Mouse (Mus musculus): ENCODE results near the gene Gcnt1. TPM values are rescaled to one million over a fixed set of nuclear protein-coding genes. Genes with fewer than 3 reads are reported as not detected.

The Gcnt1 gene
- 7.8 and 8.1 TPM in 2 replicates for polyA plus RNA-seq (2015; fragmentation: Nextera tagmentation; extraction: Ambion mirVana)

DNA sequence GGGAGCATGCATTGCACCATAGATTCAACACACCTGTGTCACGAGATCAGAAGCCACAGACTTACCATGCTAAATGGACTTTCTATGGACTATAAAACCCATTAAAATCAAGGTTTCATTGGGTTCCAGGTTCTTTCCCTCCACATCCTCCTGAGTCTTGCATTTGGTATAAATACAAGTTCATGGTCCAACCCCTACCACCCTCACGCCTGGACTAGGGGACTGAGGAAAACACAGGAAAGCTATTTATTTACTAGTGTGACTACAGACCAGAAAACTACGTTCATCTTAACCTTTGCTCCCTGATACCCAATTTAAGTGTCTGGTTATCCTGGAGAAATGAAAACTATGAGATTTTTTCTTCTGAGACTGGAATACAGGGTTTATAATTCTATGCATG lies at the start of gene Gcnt1:
TSS of gene Gcnt1 (minus strand) at position 144 of the 400 bp plus-strand sequence.
- H3K4me3 ChIP-seq (replicated peaks; ENCODE audit: low read length), result no peak within 1 kb of the TSS
- H3K9me3 ChIP-seq (replicated peaks; ENCODE audit: control insufficient read depth, low read length), result no peaks in the 10 kb centered on the region
- H3K4me1 ChIP-seq (ENCODE audit: control insufficient read depth, insufficient read depth, low read length), result no peaks in the 10 kb centered on the region
- 81% methylated on average over 3 of the region's 3 CpGs for WGBS
- no peak for ATAC-seq (ENCODE audit: insufficient read depth, low FRiP score)
- H3K27me3 ChIP-seq (ENCODE audit: control insufficient read depth, insufficient read depth, low read length), result no peaks in the 10 kb centered on the region
- no peak within 1 kb of the TSS for H3K9ac ChIP-seq (ENCODE audit: low read length)
- H3K27ac ChIP-seq (ENCODE audit: low read length), result no peak within 1 kb of the TSS
- no peaks in the 10 kb centered on the region for H3K36me3 ChIP-seq (ENCODE audit: control insufficient read depth, insufficient read depth, low read length)
- no peak within 1 kb of the TSS for H3K4me2 ChIP-seq (ENCODE audit: low read depth, low read length)

DNA sequence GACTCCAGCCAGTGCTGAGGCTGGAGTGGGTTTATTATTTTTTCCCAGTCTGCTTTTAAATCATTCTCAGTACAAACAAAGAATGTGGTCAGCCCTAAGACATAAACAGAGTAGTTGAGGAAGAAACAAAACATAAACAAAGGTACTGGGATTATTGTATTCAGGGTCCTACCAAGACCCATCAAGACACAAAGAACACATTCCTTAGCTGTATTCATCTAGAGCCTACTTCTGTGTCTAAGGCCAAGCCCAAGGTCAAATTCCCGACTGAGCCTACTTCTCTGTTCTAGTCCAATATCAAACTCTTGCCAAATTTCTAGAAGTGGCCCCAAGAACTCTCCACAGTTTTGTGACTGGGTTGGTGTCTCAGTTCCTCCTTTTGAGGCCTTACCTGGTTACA lies 45.2 kb upstream of the Gcnt1 start:
- Histone ChIP-seq H3K4me2 (ENCODE audit: low read depth, low read length) (no peak overlapping the region), H3K9ac (ENCODE audit: low read length) (no peak overlapping the region), H3K9me3 (replicated peaks; ENCODE audit: control insufficient read depth, low read length) (no peaks in the 10 kb centered on the region), H3K36me3 (ENCODE audit: control insufficient read depth, insufficient read depth, low read length) (no peaks in the 10 kb centered on the region), H3K4me3 (replicated peaks; ENCODE audit: low read length) (no peak overlapping the region), H3K4me1 (ENCODE audit: control insufficient read depth, insufficient read depth, low read length) (no peaks in the 10 kb centered on the region), H3K27ac (ENCODE audit: low read length) (no peak overlapping the region), H3K27me3 (ENCODE audit: control insufficient read depth, insufficient read depth, low read length) (no peaks in the 10 kb centered on the region)
- WGBS, result 54% methylated on average over 1 of the region's 1 CpGs
- ATAC-seq (ENCODE audit: insufficient read depth, low FRiP score), result no peak

GRCm38 (mm10) chr19:17412915-17413459 lies 40.3 kb upstream of the Gcnt1 start:
- no peak for ATAC-seq (ENCODE audit: insufficient read depth, low FRiP score)
- H3K27ac ChIP-seq (ENCODE audit: low read length), result no peak overlapping the region
- H3K4me2 ChIP-seq (ENCODE audit: low read depth, low read length), result no peak overlapping the region
- no peaks in the 10 kb centered on the region for H3K9me3 ChIP-seq (replicated peaks; ENCODE audit: control insufficient read depth, low read length)
- no peak overlapping the region for H3K4me3 ChIP-seq (replicated peaks; ENCODE audit: low read length)
- no peaks in the 10 kb centered on the region for H3K4me1 ChIP-seq (ENCODE audit: control insufficient read depth, insufficient read depth, low read length)
- no peaks in the 10 kb centered on the region for H3K27me3 ChIP-seq (ENCODE audit: control insufficient read depth, insufficient read depth, low read length)
- H3K36me3 ChIP-seq (ENCODE audit: control insufficient read depth, insufficient read depth, low read length), result no peaks in the 10 kb centered on the region
- H3K9ac ChIP-seq (ENCODE audit: low read length), result no peak overlapping the region
- WGBS, result 57% methylated on average over 4 of the region's 4 CpGs

DNA sequence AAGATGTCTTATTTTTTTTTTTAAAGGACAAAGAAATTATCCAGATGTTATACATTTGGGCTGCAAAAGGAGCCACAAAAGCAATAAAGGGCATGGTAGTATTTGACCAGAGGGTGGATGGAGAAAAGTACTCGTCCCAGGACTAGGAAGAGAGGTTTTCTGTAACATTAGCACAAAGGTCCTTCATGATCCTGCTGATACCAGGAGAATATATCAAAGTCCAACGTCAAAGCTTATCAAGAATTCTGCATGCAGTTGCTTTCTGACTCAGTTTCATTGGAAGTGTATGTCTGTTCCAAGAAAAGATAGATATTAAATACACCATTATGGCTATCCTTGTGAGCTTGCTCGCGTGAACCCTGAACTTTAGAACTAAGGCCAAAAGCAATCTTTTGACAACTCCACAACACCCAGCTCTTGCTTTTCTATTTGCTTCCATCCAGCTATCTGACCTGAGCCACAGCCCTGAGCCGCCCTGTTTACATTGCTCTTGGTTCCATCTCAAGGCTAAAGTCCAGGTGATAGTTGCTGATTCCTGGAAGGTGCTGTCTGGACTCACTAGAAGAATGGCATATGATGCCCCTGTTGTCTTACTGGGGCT lies 37.9 kb upstream of the Gcnt1 start:
- no peaks in the 10 kb centered on the region for H3K36me3 ChIP-seq (ENCODE audit: control insufficient read depth, insufficient read depth, low read length)
- ATAC-seq (ENCODE audit: insufficient read depth, low FRiP score), result peak; percentile 79; the same call in 1 of the 2 replicates

GRCm38 (mm10) chr19:17409351-17409750 lies 36.7 kb upstream of the Gcnt1 start:
- no peak for ATAC-seq (ENCODE audit: insufficient read depth, low FRiP score)
- Histone ChIP-seq H3K4me2 (ENCODE audit: low read depth, low read length) (no peak overlapping the region), H3K9ac (ENCODE audit: low read length) (no peak overlapping the region), H3K27me3 (ENCODE audit: control insufficient read depth, insufficient read depth, low read length) (no peaks in the 10 kb centered on the region), H3K9me3 (replicated peaks; ENCODE audit: control insufficient read depth, low read length) (no peaks in the 10 kb centered on the region; the same call in 1 of the 2 replicates), H3K4me1 (ENCODE audit: control insufficient read depth, insufficient read depth, low read length) (no peaks in the 10 kb centered on the region), H3K36me3 (ENCODE audit: control insufficient read depth, insufficient read depth, low read length) (no peaks in the 10 kb centered on the region), H3K27ac (ENCODE audit: low read length) (no peak overlapping the region), H3K4me3 (replicated peaks; ENCODE audit: low read length) (no peak overlapping the region)
- 60% methylated on average over 3 of the region's 3 CpGs for WGBS

More for the DNA sequence above, 37.9 kb upstream of the Gcnt1 start:
- H3K4me2 ChIP-seq (ENCODE audit: low read depth, low read length), result no peak overlapping the region
- WGBS, result 59% methylated on average over 5 of the region's 5 CpGs
- H3K9ac ChIP-seq (ENCODE audit: low read length), result no peak overlapping the region
- H3K27ac ChIP-seq (ENCODE audit: low read length), result peak overlapping the region; percentile 41
- no peaks in the 10 kb centered on the region for H3K27me3 ChIP-seq (ENCODE audit: control insufficient read depth, insufficient read depth, low read length)
- no peaks in the 10 kb centered on the region; the same call in 1 of the 2 replicates for H3K9me3 ChIP-seq (replicated peaks; ENCODE audit: control insufficient read depth, low read length)
- no peak overlapping the region for H3K4me3 ChIP-seq (replicated peaks; ENCODE audit: low read length)
- no peaks in the 10 kb centered on the region for H3K4me1 ChIP-seq (ENCODE audit: control insufficient read depth, insufficient read depth, low read length)

DNA sequence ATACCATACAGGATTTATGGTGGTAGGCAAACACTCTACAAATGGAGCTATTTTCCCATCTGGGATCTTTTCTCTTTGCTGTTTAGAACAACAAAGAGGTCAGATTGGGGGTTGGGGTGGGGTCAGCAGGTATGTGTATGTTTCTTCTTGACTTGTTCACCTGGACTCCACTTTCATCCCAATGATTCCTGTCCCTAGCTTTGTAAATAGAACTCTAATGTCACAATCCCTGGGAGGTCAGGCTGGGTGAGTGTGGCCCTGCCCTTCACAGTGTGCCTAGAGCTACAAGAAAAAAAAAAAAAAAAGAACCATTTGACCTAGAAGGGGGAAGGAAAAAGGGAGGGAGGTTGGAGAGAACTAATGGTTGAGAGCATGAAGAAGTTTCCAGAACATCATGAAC lies 35.9 kb upstream of the Gcnt1 start:
- Histone ChIP-seq H3K27me3 (ENCODE audit: control insufficient read depth, insufficient read depth, low read length) (no peaks in the 10 kb centered on the region), H3K4me3 (replicated peaks; ENCODE audit: low read length) (no peak overlapping the region), H3K9ac (ENCODE audit: low read length) (no peak overlapping the region), H3K36me3 (ENCODE audit: control insufficient read depth, insufficient read depth, low read length) (no peaks in the 10 kb centered on the region), H3K4me1 (ENCODE audit: control insufficient read depth, insufficient read depth, low read length) (no peaks in the 10 kb centered on the region), H3K4me2 (ENCODE audit: low read depth, low read length) (no peak overlapping the region), H3K9me3 (replicated peaks; ENCODE audit: control insufficient read depth, low read length) (no peaks in the 10 kb centered on the region; the same call in 1 of the 2 replicates), H3K27ac (ENCODE audit: low read length) (no peak overlapping the region)
- ATAC-seq (ENCODE audit: insufficient read depth, low FRiP score), result no peak

GRCm38 (mm10) chr19:17406823-17407222 lies 34.2 kb upstream of the Gcnt1 start:
- Histone ChIP-seq H3K4me1 (ENCODE audit: control insufficient read depth, insufficient read depth, low read length) (no peaks in the 10 kb centered on the region), H3K9ac (ENCODE audit: low read length) (no peak overlapping the region), H3K4me3 (replicated peaks; ENCODE audit: low read length) (no peak overlapping the region), H3K36me3 (ENCODE audit: control insufficient read depth, insufficient read depth, low read length) (no peaks in the 10 kb centered on the region), H3K9me3 (replicated peaks; ENCODE audit: control insufficient read depth, low read length) (no peaks in the 10 kb centered on the region; the same call in 1 of the 2 replicates), H3K27me3 (ENCODE audit: control insufficient read depth, insufficient read depth, low read length) (no peaks in the 10 kb centered on the region), H3K27ac (ENCODE audit: low read length) (no peak overlapping the region), H3K4me2 (ENCODE audit: low read depth, low read length) (no peak overlapping the region)
- no peak for ATAC-seq (ENCODE audit: insufficient read depth, low FRiP score)
- WGBS, result 88% methylated on average over 5 of the region's 5 CpGs

GRCm38 (mm10) chr19:17403175-17403574 lies 30.5 kb upstream of the Gcnt1 start:
- WGBS, result 80% methylated on average over 4 of the region's 4 CpGs
- Histone ChIP-seq H3K9me3 (replicated peaks; ENCODE audit: control insufficient read depth, low read length) (no peaks in the 10 kb centered on the region; the same call in 1 of the 2 replicates), H3K36me3 (ENCODE audit: control insufficient read depth, insufficient read depth, low read length) (peaks cover 15% of the 10 kb centered on the region), H3K4me3 (replicated peaks; ENCODE audit: low read length) (no peak overlapping the region), H3K4me2 (ENCODE audit: low read depth, low read length) (no peak overlapping the region), H3K4me1 (ENCODE audit: control insufficient read depth, insufficient read depth, low read length) (no peaks in the 10 kb centered on the region), H3K27ac (ENCODE audit: low read length) (no peak overlapping the region), H3K9ac (ENCODE audit: low read length) (no peak overlapping the region), H3K27me3 (ENCODE audit: control insufficient read depth, insufficient read depth, low read length) (no peaks in the 10 kb centered on the region)
- no peak for ATAC-seq (ENCODE audit: insufficient read depth, low FRiP score)

DNA sequence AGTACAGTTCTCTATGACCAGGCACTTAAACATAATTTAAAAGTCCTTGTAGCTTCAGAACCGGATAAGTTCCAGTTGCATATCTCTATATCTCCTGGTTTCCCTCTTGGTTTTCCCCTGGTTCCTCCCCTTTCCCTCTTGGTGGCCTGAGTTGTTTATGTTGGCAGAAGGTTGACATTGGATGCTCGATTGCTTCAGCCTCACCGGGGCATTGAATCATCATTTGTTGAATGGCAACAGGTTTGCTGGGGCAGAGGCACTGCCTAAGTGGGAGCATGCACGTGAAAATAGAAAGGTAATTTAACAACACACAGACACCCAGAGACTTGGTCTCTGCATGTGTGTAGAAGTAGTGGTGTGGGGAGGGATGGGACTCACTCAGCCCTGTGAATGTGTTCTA lies 27.9 kb upstream of the Gcnt1 start:
- 66% methylated on average over 4 of the region's 4 CpGs for WGBS

More for the DNA sequence above, 27.9 kb upstream of the Gcnt1 start:
- ATAC-seq (ENCODE audit: insufficient read depth, low FRiP score), result no peak
- Histone ChIP-seq H3K9ac (ENCODE audit: low read length) (no peak overlapping the region), H3K27ac (ENCODE audit: low read length) (no peak overlapping the region), H3K4me2 (ENCODE audit: low read depth, low read length) (no peak overlapping the region), H3K27me3 (ENCODE audit: control insufficient read depth, insufficient read depth, low read length) (no peaks in the 10 kb centered on the region), H3K36me3 (ENCODE audit: control insufficient read depth, insufficient read depth, low read length) (peaks cover 15% of the 10 kb centered on the region), H3K4me1 (ENCODE audit: control insufficient read depth, insufficient read depth, low read length) (no peaks in the 10 kb centered on the region), H3K9me3 (replicated peaks; ENCODE audit: control insufficient read depth, low read length) (no peaks in the 10 kb centered on the region), H3K4me3 (replicated peaks; ENCODE audit: low read length) (no peak overlapping the region)

Data from stomach, embryonic 16.5 days (tissue).